Mouse (Mus musculus): ENCODE data around the gene Gpsm1.

Gpsm1 gene

GRCm38 (mm10) chr2:26315072-26315924, at the start of gene Gpsm1:
Gene Gpsm1, plus strand, starts transcription at chr2:26315515.
- DNase-seq (ENCODE audit: extremely low spot score) = peak; percentile 95

- no peak for DNase-seq (ENCODE audit: extremely low spot score)
Observed at GRCm38 (mm10) chr2:26266066-26266742, 49.1 kb upstream of the Gpsm1 start.

- DNase-seq (ENCODE audit: extremely low spot score) = no peak
Observed at GRCm38 (mm10) chr2:26268216-26268615, 47.1 kb upstream of the Gpsm1 start.

- peak; percentile 71 for DNase-seq (ENCODE audit: extremely low spot score)
Observed at GRCm38 (mm10) chr2:26273611-26274010, 41.7 kb upstream of the Gpsm1 start.

- no peak for DNase-seq (ENCODE audit: extremely low spot score)
Observed at GRCm38 (mm10) chr2:26279712-26280111, 35.6 kb upstream of the Gpsm1 start.

- DNase-seq (ENCODE audit: extremely low spot score) = no peak
Observed at GRCm38 (mm10) chr2:26280594-26280993, 34.7 kb upstream of the Gpsm1 start.

- no peak for DNase-seq (ENCODE audit: extremely low spot score)
Observed at GRCm38 (mm10) chr2:26285804-26286203, 29.5 kb upstream of the Gpsm1 start.

- peak; percentile 63 for DNase-seq (ENCODE audit: extremely low spot score)
Observed at GRCm38 (mm10) chr2:26286391-26286790, 28.9 kb upstream of the Gpsm1 start.

- no peak for DNase-seq (ENCODE audit: extremely low spot score)
Observed at GRCm38 (mm10) chr2:26290133-26290532, 25.2 kb upstream of the Gpsm1 start.

GRCm38 (mm10) chr2:26294457-26294856, 20.9 kb upstream of the Gpsm1 start, which contains the start of gene Ccdc187:
Gene Ccdc187, minus strand, starts transcription at chr2:26294557.
- no peak for DNase-seq (ENCODE audit: extremely low spot score)

- no peak for DNase-seq (ENCODE audit: extremely low spot score)
Observed at GRCm38 (mm10) chr2:26296606-26297195, 18.6 kb upstream of the Gpsm1 start.

GRCm38 (mm10) chr2:26298208-26298855, 17.0 kb upstream of the Gpsm1 start:
- DNase-seq (ENCODE audit: extremely low spot score) = no peak

- no peak for DNase-seq (ENCODE audit: extremely low spot score)
Observed at GRCm38 (mm10) chr2:26298856-26299230, 16.5 kb upstream of the Gpsm1 start.

- no peak for DNase-seq (ENCODE audit: extremely low spot score)
Observed at GRCm38 (mm10) chr2:26299336-26299735, 16.0 kb upstream of the Gpsm1 start.

GRCm38 (mm10) chr2:26300161-26300807, 15.0 kb upstream of the Gpsm1 start:
- no peak for DNase-seq (ENCODE audit: extremely low spot score)

GRCm38 (mm10) chr2:26300808-26301174, 14.5 kb upstream of the Gpsm1 start:
- peak; percentile 85 for DNase-seq (ENCODE audit: extremely low spot score)

- DNase-seq (ENCODE audit: extremely low spot score) = no peak
Observed at GRCm38 (mm10) chr2:26302005-26302503, 13.3 kb upstream of the Gpsm1 start.

GRCm38 (mm10) chr2:26304711-26305110, 10.6 kb upstream of the Gpsm1 start:
- no peak for DNase-seq (ENCODE audit: extremely low spot score)

- no peak for DNase-seq (ENCODE audit: extremely low spot score)
Observed at GRCm38 (mm10) chr2:26305555-26305954, 9.8 kb upstream of the Gpsm1 start.

GRCm38 (mm10) chr2:26306702-26307101, 8.6 kb upstream of the Gpsm1 start:
- no peak for DNase-seq (ENCODE audit: extremely low spot score)

- peak; percentile 51 for DNase-seq (ENCODE audit: extremely low spot score)
Observed at GRCm38 (mm10) chr2:26309739-26310138, 5.6 kb upstream of the Gpsm1 start.

All from embryo, embryonic 9.5 days (tissue).